Mouse (Mus musculus): ENCODE results near the gene Mical2. TPM values are rescaled to one million over a fixed set of nuclear protein-coding genes. Genes with fewer than 3 reads are reported as not detected.

Mical2 gene
- total and polyA plus RNA-seq, 3 experiments: not detected

- Histone ChIP-seq H3K9ac (ENCODE audit: insufficient read depth, low read depth) (no peak overlapping the region), H3K4me1 (ENCODE audit: control insufficient read depth in 1 of 2, insufficient read depth in 2 of 2) (peaks cover 0 to 6% of the 10 kb centered on the region in 2 experiments; a peak in 1 of 4 replicates), H3K27me3 (replicated peaks) (no peaks in the 10 kb centered on the region), H3K4me2 (ENCODE audit: insufficient read depth, low read depth, poor library complexity, severe bottlenecking) (no peak overlapping the region), H3K9me3 (replicated peaks; ENCODE audit: low read length) (peaks cover 3% of the 10 kb centered on the region), H3K79me2 (replicated peaks; ENCODE audit: control insufficient read depth, extremely low read depth, insufficient read depth, poor library complexity, severe bottlenecking) (no peaks in the 10 kb centered on the region), H3K27ac (ENCODE audit: insufficient read depth, low read depth) (no peak overlapping the region), H3K36me3 (replicated peaks in 1 of 2; ENCODE audit: control insufficient read depth in 1 of 2, insufficient read depth in 1 of 2, low read length in 1 of 2) (no peaks in the 10 kb centered on the region), H3K4me3 (replicated peaks in 1 of 3; ENCODE audit: low read depth in 2 of 3, low read length in 2 of 3, poor library complexity in 1 of 3) (no peak overlapping the region)
- no peak for DNase-seq (ENCODE audit: extremely low read depth)
- in situ Hi-C loops (cut with MboI; ENCODE audit: low pct_ligation_motif_present, low pct_unique_long_range_greater_than_20kb, low sequenced_read_pairs): loop anchor here (5.0 to 10.0 kb wide), 2 partner anchors 100 to 188 kb away; no protein-coding TSS in a partner anchor
- dilution Hi-C loops (cut with MboI; ENCODE audit: extremely low pct_ligation_motif_present, extremely low pct_unique_long_range_greater_than_20kb, low sequenced_read_pairs): no loop called here
- TF ChIP-seq MAX (IDR thresholded peaks at IDR 0.05; ENCODE audit: low read length) (no peak), SMC3 (IDR thresholded peaks at IDR 0.05; ENCODE audit: low read depth, low read length) (no peak), POLR2A (IDR thresholded peaks at IDR 0.05; ENCODE audit: low read depth, low read length) (no peak), JUND (conservative IDR thresholded peaks at IDR 0.05; ENCODE audit: low read depth, low read length) (no peak), MAFK (IDR thresholded peaks at IDR 0.05; ENCODE audit: insufficient replicate concordance, low read length) (no peak), TBP (conservative IDR thresholded peaks at IDR 0.05; ENCODE audit: low read depth, low read length) (no peak), PAX5 (IDR thresholded peaks at IDR 0.05; ENCODE audit: low read length) (no peak), KAT2A (IDR thresholded peaks at IDR 0.05; ENCODE audit: insufficient replicate concordance, low read length) (no peak)
These were observed 41.0 kb upstream of the Mical2 start for GRCm38 (mm10) chr7:112184519-112185225.

GRCm38 (mm10) chr7:112185226-112185745 is 40.4 kb upstream of the Mical2 start:
- Histone ChIP-seq H3K36me3 (replicated peaks in 1 of 2; ENCODE audit: control insufficient read depth in 1 of 2, insufficient read depth in 1 of 2, low read length in 1 of 2) (no peaks in the 10 kb centered on the region), H3K27ac (ENCODE audit: insufficient read depth, low read depth) (no peak overlapping the region), H3K9me3 (replicated peaks; ENCODE audit: low read length) (peaks cover 3% of the 10 kb centered on the region), H3K4me2 (ENCODE audit: insufficient read depth, low read depth, poor library complexity, severe bottlenecking) (no peak overlapping the region), H3K4me3 (replicated peaks in 1 of 3; ENCODE audit: low read depth in 2 of 3, low read length in 2 of 3, poor library complexity in 1 of 3) (no peak overlapping the region), H3K79me2 (replicated peaks; ENCODE audit: control insufficient read depth, extremely low read depth, insufficient read depth, poor library complexity, severe bottlenecking) (no peaks in the 10 kb centered on the region), H3K27me3 (replicated peaks) (no peaks in the 10 kb centered on the region), H3K4me1 (ENCODE audit: control insufficient read depth in 1 of 2, insufficient read depth in 2 of 2) (0 out of 4 replicates have a peak, but pooled peaks cover 0 to 2% of the 10 kb centered on the region in 2 experiments), H3K9ac (ENCODE audit: insufficient read depth, low read depth) (no peak overlapping the region)
- DNase-seq (ENCODE audit: extremely low read depth): no peak
- in situ Hi-C loops (cut with MboI; ENCODE audit: low pct_ligation_motif_present, low pct_unique_long_range_greater_than_20kb, low sequenced_read_pairs) (loop anchor here (10.0 kb wide), 1 partner anchor 100 kb away; no protein-coding TSS in a partner anchor), dilution Hi-C loops (cut with MboI; ENCODE audit: extremely low pct_ligation_motif_present, extremely low pct_unique_long_range_greater_than_20kb, low sequenced_read_pairs) (no loop called here)
- TF ChIP-seq MXI1 (IDR thresholded peaks at IDR 0.05; ENCODE audit: low read depth, low read length): no peak
- no peak for TF ChIP-seq RAD21 (IDR thresholded peaks at IDR 0.05; ENCODE audit: low read depth, low read length)

- peaks cover 5% of the 10 kb centered on the region for H3K9me3 ChIP-seq (replicated peaks; ENCODE audit: low read length)
- no peaks in the 10 kb centered on the region for H3K4me1 ChIP-seq (ENCODE audit: control insufficient read depth in 1 of 2, insufficient read depth in 2 of 2)
- no peak overlapping the region for H3K4me3 ChIP-seq (replicated peaks in 1 of 3; ENCODE audit: low read depth in 2 of 3, low read length in 2 of 3, poor library complexity in 1 of 3)
- dilution Hi-C loops (cut with MboI; ENCODE audit: extremely low pct_ligation_motif_present, extremely low pct_unique_long_range_greater_than_20kb, low sequenced_read_pairs): no loop called here
- H3K36me3 ChIP-seq (replicated peaks in 1 of 2; ENCODE audit: control insufficient read depth in 1 of 2, insufficient read depth in 1 of 2, low read length in 1 of 2): no peaks in the 10 kb centered on the region
- no peak for DNase-seq (ENCODE audit: extremely low read depth)
- no peak overlapping the region for H3K4me2 ChIP-seq (ENCODE audit: insufficient read depth, low read depth, poor library complexity, severe bottlenecking)
- H3K79me2 ChIP-seq (replicated peaks; ENCODE audit: control insufficient read depth, extremely low read depth, insufficient read depth, poor library complexity, severe bottlenecking): no peaks in the 10 kb centered on the region
- no peak overlapping the region for H3K27ac ChIP-seq (ENCODE audit: insufficient read depth, low read depth)
- in situ Hi-C loops (cut with MboI; ENCODE audit: low pct_ligation_motif_present, low pct_unique_long_range_greater_than_20kb, low sequenced_read_pairs): loop anchor here (10.0 kb wide), 1 partner anchor 102 kb away; no protein-coding TSS in a partner anchor
- no peak for TF ChIP-seq MAZ (IDR thresholded peaks at IDR 0.05; ENCODE audit: low read depth, low read length)
- no peak for TF ChIP-seq ZC3H11A (IDR thresholded peaks at IDR 0.05; ENCODE audit: low read depth, low read length)
- no peak for TF ChIP-seq JUN (IDR thresholded peaks at IDR 0.05; ENCODE audit: insufficient read depth, low read depth, low read length)
- TF ChIP-seq ZNF384 (IDR thresholded peaks at IDR 0.05; ENCODE audit: low read depth, low read length): no peak
- no peak for TF ChIP-seq MAX (IDR thresholded peaks at IDR 0.05; ENCODE audit: low read length)
- TF ChIP-seq RCOR1 (conservative IDR thresholded peaks at IDR 0.05; ENCODE audit: low read depth, low read length): no peak
- TF ChIP-seq NELFE (IDR thresholded peaks at IDR 0.05; ENCODE audit: low read depth, low read length): no peak
- no peak for TF ChIP-seq MYC (IDR thresholded peaks at IDR 0.05; ENCODE audit: low read depth, low read length)
- TF ChIP-seq POLR2AphosphoS2 (IDR thresholded peaks at IDR 0.05; ENCODE audit: low read depth, low read length): no peak
- no peaks in the 10 kb centered on the region for H3K27me3 ChIP-seq (replicated peaks)
- H3K9ac ChIP-seq (ENCODE audit: insufficient read depth, low read depth): no peak overlapping the region
These were observed 38.8 kb upstream of the Mical2 start for GRCm38 (mm10) chr7:112186871-112187270.

Measured in CH12.LX (cell line).